Mouse (Mus musculus) forebrain, embryonic 14.5 days (tissue): Measurements from ENCODE around the gene Lig4. TPM values are rescaled to one million over a fixed set of nuclear protein-coding genes. Genes with fewer than 3 reads are reported as not detected.

ENCODE experiments used
- ATAC-seq: fragments of 200-750 bp; cut with Nextera tagmentation; 2 replicates; pipeline ENCODE4 v1.8.0; 2017; ENCODE audit warnings: mild to moderate bottlenecking, moderate library complexity
- DNase-seq: peaks from one replicate; pipeline ENCODE4 v3.0.0-alpha.2; 2015; ENCODE audit warnings: low spot score
- H3K27ac ChIP-seq: fragments of 300-500 bp; sonication (generic); 2 replicates; pipeline ENCODE4 v1.5.1; 2014; ENCODE audit warnings: low read depth, mild to moderate bottlenecking, control low read depth, low read length, moderate library complexity
- H3K27me3 ChIP-seq: fragments of 300-500 bp; sonication (generic); replicated peaks from 2 replicates; pipeline ENCODE4 v1.6.1; 2014; ENCODE audit warnings: low read length, control low read depth, mixed read lengths; ENCODE audit not compliant: control insufficient read depth, insufficient read depth
- H3K36me3 ChIP-seq: fragments of 300-500 bp; sonication (generic); 2 replicates; pipeline ENCODE4 v1.6.1; 2014; ENCODE audit warnings: low read length, control low read depth; ENCODE audit not compliant: control insufficient read depth, insufficient read depth
- H3K4me1 ChIP-seq: fragments of 300-500 bp; sonication (generic); 2 replicates; pipeline ENCODE4 v1.6.1; 2014; ENCODE audit warnings: antibody characterized with exemption, low read length, control low read depth; ENCODE audit not compliant: control insufficient read depth, insufficient read depth
- H3K4me2 ChIP-seq: fragments of 300-500 bp; sonication (generic); 2 replicates; pipeline ENCODE4 v1.6.1; 2014; ENCODE audit warnings: mild to moderate bottlenecking, control low read depth, low read length
- H3K4me3 ChIP-seq: fragments of 300-500 bp; sonication (generic); 2 replicates; pipeline ENCODE4 v1.5.1; 2014; ENCODE audit warnings: low read depth, low read length, control low read depth
- H3K9ac ChIP-seq: fragments of 300-500 bp; sonication (generic); 2 replicates; pipeline ENCODE4 v1.6.1; 2014; ENCODE audit warnings: mild to moderate bottlenecking, low read length, control low read depth, moderate library complexity
- H3K9me3 ChIP-seq: fragments of 300-500 bp; sonication (generic); replicated peaks from 2 replicates; pipeline ENCODE4 v1.6.1; 2016; ENCODE audit warnings: low read length, control low read depth, mixed read lengths; ENCODE audit not compliant: control insufficient read depth
- WGBS: fragments of 180-500 bp; shearing (Covaris S2); extraction: QIAGEN DNeasy Blood & Tissue Kit; methylation state at CpG from one replicate; pipeline ENCODE4 v1.1.7; 2014; 5-methylcytosine and 5-hydroxymethylcytosine counted together
- polyA plus RNA-seq: library from polyadenylated mRNA; unstranded; fragments of >200 nt; fragmentation: Nextera tagmentation; extraction: Ambion mirVana; gene quantifications from 2 replicates; pipeline ENCODE4 v1.2.1, GENCODE M21; 2014

Lig4 gene
- polyA plus RNA-seq, 1 experiment from 2014 or later = 10.7 TPM

- Histone ChIP-seq H3K27ac (no peak overlapping the region), H3K9ac (no peak overlapping the region), H3K4me1 (no peaks in the 10 kb centered on the region), H3K27me3 (no peaks in the 10 kb centered on the region), H3K4me2 (no peak overlapping the region), H3K36me3 (no peaks in the 10 kb centered on the region), H3K4me3 (no peak overlapping the region), H3K9me3 (no peaks in the 10 kb centered on the region)
- DNase-seq (peak; percentile 8), ATAC-seq (no peak)
- WGBS = 64% methylated on average over 10 of the region's 10 CpGs
These were observed 28.2 kb downstream of the Lig4 start for GRCm38 (mm10) chr8:9949134-9949890.

DNA sequence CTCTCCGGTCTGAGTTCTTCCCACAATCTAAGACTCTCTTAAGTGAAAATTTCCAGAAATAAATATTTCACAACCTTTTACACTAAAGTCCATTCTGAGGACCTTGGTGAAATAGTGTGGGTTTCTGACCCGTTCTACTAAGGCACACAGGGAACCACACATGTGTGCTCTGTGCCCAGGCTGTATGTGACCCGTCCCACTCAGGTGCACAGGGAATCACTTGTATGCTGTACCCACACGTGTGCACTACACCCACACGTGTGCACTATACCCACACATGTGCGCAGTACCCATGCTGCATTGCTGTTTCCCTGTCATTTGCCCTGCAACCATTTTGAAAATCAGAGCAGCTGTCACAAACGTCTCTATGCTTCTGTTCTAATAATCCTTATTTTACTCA, 41.9 kb downstream of the Lig4 start:
- H3K27me3 ChIP-seq = no peaks in the 10 kb centered on the region
- DNase-seq = no peak
- H3K9me3 ChIP-seq = no peaks in the 10 kb centered on the region
- WGBS = 72% methylated on average over 7 of the region's 7 CpGs
- H3K27ac ChIP-seq = no peak overlapping the region
- H3K36me3 ChIP-seq = no peaks in the 10 kb centered on the region
- H3K4me3 ChIP-seq = no peak overlapping the region
- no peak overlapping the region for H3K4me2 ChIP-seq
- H3K9ac ChIP-seq = no peak overlapping the region
- peak; percentile 12; the same call in 1 of the 2 replicates for ATAC-seq
- no peaks in the 10 kb centered on the region for H3K4me1 ChIP-seq

DNA sequence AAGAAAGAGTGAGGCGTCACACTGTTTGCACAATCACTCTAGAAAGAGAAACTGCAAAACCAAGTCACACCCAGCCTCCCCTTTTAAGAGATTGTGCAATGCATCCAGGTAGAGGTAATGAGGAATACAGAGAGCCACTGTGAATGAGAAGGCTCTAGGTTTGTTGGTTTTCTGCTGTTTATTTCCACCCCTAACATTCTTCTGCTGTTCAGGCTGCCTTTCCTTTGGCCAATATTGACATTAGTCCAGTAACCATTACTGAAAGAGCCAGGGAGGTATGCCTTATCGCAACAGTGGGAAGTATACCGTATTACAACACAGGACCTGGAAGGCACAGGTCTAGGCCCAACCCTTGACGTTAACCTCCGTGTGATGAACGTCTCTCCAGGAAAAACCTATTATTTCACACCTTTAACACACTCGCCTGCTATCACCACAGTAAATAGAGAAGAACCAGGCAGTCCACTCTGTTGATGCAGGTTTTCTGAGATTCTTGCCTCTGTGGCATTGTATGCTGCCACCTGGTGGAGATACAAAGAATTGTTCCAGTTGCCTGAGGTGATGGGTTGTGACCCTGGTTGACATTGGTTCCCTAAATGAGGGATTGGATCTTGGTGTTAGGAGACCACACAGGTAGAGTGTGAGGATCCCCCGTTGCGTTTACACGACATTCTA, 42.5 kb downstream of the Lig4 start:
- H3K4me2 ChIP-seq = no peak overlapping the region
- no peak overlapping the region for H3K27ac ChIP-seq
- H3K4me1 ChIP-seq = no peaks in the 10 kb centered on the region
- no peaks in the 10 kb centered on the region for H3K9me3 ChIP-seq
- no peaks in the 10 kb centered on the region for H3K27me3 ChIP-seq
- H3K36me3 ChIP-seq = no peaks in the 10 kb centered on the region
- ATAC-seq (peak; percentile 60), DNase-seq (peak; percentile 74)
- H3K4me3 ChIP-seq = no peak overlapping the region
- H3K9ac ChIP-seq = no peak overlapping the region
- 38% methylated on average over 10 of the region's 10 CpGs for WGBS

DNA sequence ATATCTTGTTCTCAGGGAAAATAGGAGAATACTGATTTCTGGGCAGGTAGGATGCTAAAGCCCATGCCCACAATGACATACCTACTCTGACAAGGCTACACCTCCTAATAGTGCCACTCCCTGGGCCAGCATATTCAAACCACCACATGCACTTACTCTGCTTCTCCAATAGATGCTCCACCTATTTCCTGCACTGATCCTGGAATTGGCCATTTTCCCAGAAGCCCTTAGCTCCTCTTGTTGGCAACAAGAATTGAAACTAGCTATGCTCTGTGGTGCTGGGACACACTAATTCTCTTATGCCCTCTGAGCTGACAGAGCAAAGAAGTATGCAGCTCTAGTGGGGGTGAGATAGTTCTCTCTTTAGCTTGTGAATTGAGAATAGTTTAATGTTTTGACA, 44.8 kb downstream of the Lig4 start:
- no peak overlapping the region for H3K4me3 ChIP-seq
- H3K9ac ChIP-seq = no peak overlapping the region
- ATAC-seq (no peak), DNase-seq (peak; percentile 25)
- no peak overlapping the region for H3K4me2 ChIP-seq
- H3K27ac ChIP-seq = no peak overlapping the region
- no peaks in the 10 kb centered on the region for H3K36me3 ChIP-seq
- H3K27me3 ChIP-seq = no peaks in the 10 kb centered on the region
- H3K9me3 ChIP-seq = no peaks in the 10 kb centered on the region
- H3K4me1 ChIP-seq = no peaks in the 10 kb centered on the region

- Histone ChIP-seq H3K9ac (no peak overlapping the region), H3K4me2 (no peak overlapping the region), H3K9me3 (no peaks in the 10 kb centered on the region), H3K4me1 (no peaks in the 10 kb centered on the region), H3K27me3 (no peaks in the 10 kb centered on the region), H3K27ac (no peak overlapping the region), H3K36me3 (no peaks in the 10 kb centered on the region), H3K4me3 (no peak overlapping the region)
- 70% methylated on average over 14 of the region's 14 CpGs for WGBS
- peak; percentile 43 for DNase-seq
- peak; percentile 72 for ATAC-seq
These were observed 47.6 kb downstream of the Lig4 start for GRCm38 (mm10) chr8:9929746-9930445.

Other genes with a start within 250 kb of the Lig4 start
- 12.1 and 14.0 TPM in 2 replicates for gene Fam155a, start 206.5 kb downstream of the Lig4 start, polyA plus RNA-seq
- not detected in 2 replicates for gene Gm10217, start 113.4 kb downstream of the Lig4 start, polyA plus RNA-seq
- 18.9 and 19.2 TPM in 2 replicates for gene Abhd13, start within 50 bp of the Lig4 start, polyA plus RNA-seq
- 0.09 and 0.22 TPM in 2 replicates for gene Tnfsf13b, start 28.8 kb upstream of the Lig4 start, polyA plus RNA-seq
- gene Myo16, start 176.2 kb upstream of the Lig4 start, polyA plus RNA-seq = 2.0 and 5.4 TPM in 2 replicates